Mouse (Mus musculus) hindbrain, embryonic 16.5 days (tissue): Measurements from ENCODE around the gene Drc1. TPM values are rescaled to one million over a fixed set of nuclear protein-coding genes. Genes with fewer than 3 reads are reported as not detected.
A peak's percentile ranks its signal among the peaks of the same experiment; 100 is the strongest.

Source experiments
- ATAC-seq: fragments of 200-750 bp; cut with Nextera tagmentation; 2 replicates; pipeline ENCODE4 v1.8.0; 2017; ENCODE audit warnings: moderate TSS enrichment, moderate library complexity
- H3K27ac ChIP-seq: fragments of 300-500 bp; sonication (generic); 2 replicates; pipeline ENCODE4 v1.5.1; 2014; ENCODE audit warnings: low read depth, mild to moderate bottlenecking, control low read depth, low read length, moderate library complexity
- H3K27me3 ChIP-seq: fragments of 300-500 bp; sonication (generic); replicated peaks from 2 replicates; pipeline ENCODE4 v1.6.1; 2014; ENCODE audit warnings: low read length; ENCODE audit not compliant: control insufficient read depth, insufficient read depth
- H3K36me3 ChIP-seq: fragments of 300-500 bp; sonication (generic); 2 replicates; pipeline ENCODE4 v1.6.1; 2014; ENCODE audit warnings: mild to moderate bottlenecking, low read length, moderate library complexity, mixed read lengths; ENCODE audit not compliant: control insufficient read depth, insufficient read depth
- H3K4me1 ChIP-seq: fragments of 300-500 bp; sonication (generic); 2 replicates; pipeline ENCODE4 v1.6.1; 2014; ENCODE audit warnings: low read depth, low read length; ENCODE audit not compliant: control insufficient read depth, insufficient read depth
- H3K4me2 ChIP-seq: fragments of 300-500 bp; sonication (generic); 2 replicates; pipeline ENCODE4 v1.6.1; 2014; ENCODE audit warnings: mild to moderate bottlenecking, low read length, control low read depth, moderate library complexity
- H3K4me3 ChIP-seq: fragments of 300-500 bp; sonication (generic); 2 replicates; pipeline ENCODE4 v1.5.1; 2014; ENCODE audit warnings: mild to moderate bottlenecking, low read length, control low read depth, moderate library complexity
- H3K9ac ChIP-seq: fragments of 300-500 bp; sonication (generic); 2 replicates; pipeline ENCODE4 v1.6.1; 2014; ENCODE audit warnings: low read depth, mild to moderate bottlenecking, control low read depth, low read length, moderate library complexity
- H3K9me3 ChIP-seq: fragments of 300-500 bp; sonication (generic); 2 replicates; pipeline ENCODE4 v1.6.1; 2014; ENCODE audit warnings: mild to moderate bottlenecking, low read length, moderate library complexity; ENCODE audit not compliant: control insufficient read depth
- WGBS: fragments of 180-500 bp; shearing (Covaris S2); extraction: QIAGEN DNeasy Blood & Tissue Kit; methylation state at CpG from one replicate; pipeline ENCODE4 v1.1.7; 2014; 5-methylcytosine and 5-hydroxymethylcytosine counted together
- polyA plus RNA-seq: library from polyadenylated mRNA; unstranded; fragments of >200 nt; fragmentation: Nextera tagmentation; extraction: Ambion mirVana; gene quantifications from 2 replicates; pipeline ENCODE4 v1.2.1, GENCODE M21; 2015

Gene Drc1
- polyA plus RNA-seq, 1 experiment from 2014 or later: 6.3 TPM

GRCm38 (mm10) chr5:30278952-30279351, 2.2 kb upstream of the Drc1 start:
- 80% methylated on average over 3 of the region's 3 CpGs for WGBS
- Histone ChIP-seq H3K9me3 (no peaks in the 10 kb centered on the region), H3K27me3 (no peaks in the 10 kb centered on the region), H3K9ac (no peak overlapping the region), H3K4me3 (no peak overlapping the region), H3K4me2 (no peak overlapping the region), H3K27ac (no peak overlapping the region), H3K36me3 (no peaks in the 10 kb centered on the region), H3K4me1 (peaks cover 2% of the 10 kb centered on the region; the same call in 1 of the 2 replicates)
- no peak for ATAC-seq

GRCm38 (mm10) chr5:30279446-30279845, 1.7 kb upstream of the Drc1 start:
- ATAC-seq: no peak
- 93% methylated on average over 4 of the region's 4 CpGs for WGBS

GRCm38 (mm10) chr5:30280864-30281263, 324 bp upstream of the Drc1 start:
- Histone ChIP-seq H3K4me3 (peak overlapping the region; percentile 60), H3K27me3 (no peaks in the 10 kb centered on the region), H3K4me2 (peak overlapping the region; percentile 79), H3K9ac (no peak overlapping the region; the same call in 1 of the 2 replicates), H3K27ac (no peak overlapping the region), H3K36me3 (no peaks in the 10 kb centered on the region), H3K4me1 (peaks cover 2% of the 10 kb centered on the region; the same call in 1 of the 2 replicates), H3K9me3 (no peaks in the 10 kb centered on the region; the same call in 1 of the 2 replicates)
- 35% methylated on average over 9 of the region's 9 CpGs for WGBS
- peak; percentile 19; the same call in 1 of the 2 replicates for ATAC-seq

More at GRCm38 (mm10) chr5:30279446-30279845, 1.7 kb upstream of the Drc1 start:
- H3K4me1 ChIP-seq: peaks cover 2% of the 10 kb centered on the region; the same call in 1 of the 2 replicates
- no peak overlapping the region for H3K27ac ChIP-seq
- no peaks in the 10 kb centered on the region for H3K27me3 ChIP-seq
- no peak overlapping the region for H3K4me3 ChIP-seq
- H3K9me3 ChIP-seq: no peaks in the 10 kb centered on the region
- no peak overlapping the region for H3K4me2 ChIP-seq
- no peak overlapping the region for H3K9ac ChIP-seq
- H3K36me3 ChIP-seq: no peaks in the 10 kb centered on the region

GRCm38 (mm10) chr5:30285944-30286799, 5.0 kb downstream of the Drc1 start:
- H3K27ac ChIP-seq: no peak overlapping the region
- no peak overlapping the region for H3K4me3 ChIP-seq
- WGBS: 75% methylated on average over 10 of the region's 10 CpGs
- no peaks in the 10 kb centered on the region; the same call in 1 of the 2 replicates for H3K9me3 ChIP-seq
- H3K4me1 ChIP-seq: no peaks in the 10 kb centered on the region
- no peak for ATAC-seq
- H3K9ac ChIP-seq: no peak overlapping the region
- no peaks in the 10 kb centered on the region for H3K36me3 ChIP-seq
- H3K4me2 ChIP-seq: no peak overlapping the region
- H3K27me3 ChIP-seq: no peaks in the 10 kb centered on the region

- no peaks in the 10 kb centered on the region for H3K27me3 ChIP-seq
- H3K36me3 ChIP-seq: no peaks in the 10 kb centered on the region
- no peak overlapping the region for H3K4me3 ChIP-seq
- whole genome bisulfite sequencing: 80% methylated on average over 9 of the region's 9 CpGs
- no peaks in the 10 kb centered on the region; the same call in 1 of the 2 replicates for H3K9me3 ChIP-seq
- no peak overlapping the region for H3K4me2 ChIP-seq
- H3K4me1 ChIP-seq: no peaks in the 10 kb centered on the region
- ATAC-seq: no peak
- no peak overlapping the region for H3K27ac ChIP-seq
- H3K9ac ChIP-seq: no peak overlapping the region
Observed at GRCm38 (mm10) chr5:30287106-30287882, 6.1 kb downstream of the Drc1 start.

GRCm38 (mm10) chr5:30340815-30341214, 59.6 kb downstream of the Drc1 start:
- ATAC-seq: no peak
- 76% methylated on average over 5 of the region's 5 CpGs for WGBS
- H3K4me2 ChIP-seq: no peak overlapping the region
- no peaks in the 10 kb centered on the region for H3K4me1 ChIP-seq
- no peaks in the 10 kb centered on the region for H3K36me3 ChIP-seq
- H3K27me3 ChIP-seq: no peaks in the 10 kb centered on the region
- no peak overlapping the region for H3K27ac ChIP-seq
- H3K9ac ChIP-seq: no peak overlapping the region
- H3K4me3 ChIP-seq: no peak overlapping the region
- H3K9me3 ChIP-seq: no peaks in the 10 kb centered on the region

- Histone ChIP-seq H3K9me3 (no peaks in the 10 kb centered on the region), H3K9ac (no peak overlapping the region), H3K36me3 (no peaks in the 10 kb centered on the region), H3K27me3 (no peaks in the 10 kb centered on the region), H3K4me1 (no peaks in the 10 kb centered on the region), H3K4me3 (no peak overlapping the region), H3K4me2 (no peak overlapping the region), H3K27ac (no peak overlapping the region)
- 78% methylated on average over 11 of the region's 11 CpGs for WGBS
- no peak for ATAC-seq
Observed at GRCm38 (mm10) chr5:30341601-30342365, 60.6 kb downstream of the Drc1 start.

GRCm38 (mm10) chr5:30342601-30343015, 61.4 kb downstream of the Drc1 start:
- Histone ChIP-seq H3K4me3 (no peak overlapping the region), H3K4me1 (no peaks in the 10 kb centered on the region), H3K9me3 (no peaks in the 10 kb centered on the region), H3K27me3 (no peaks in the 10 kb centered on the region), H3K4me2 (peak overlapping the region; percentile 51), H3K36me3 (no peaks in the 10 kb centered on the region), H3K27ac (no peak overlapping the region), H3K9ac (peak overlapping the region; percentile 36; the same call in 1 of the 2 replicates)
- peak; percentile 27; the same call in 1 of the 2 replicates for ATAC-seq
- WGBS: 7% methylated on average over 17 of the region's 17 CpGs
